Mouse (Mus musculus): ENCODE results near the gene Ccdc183. TPM values are rescaled to one million over a fixed set of nuclear protein-coding genes. Genes with fewer than 3 reads are reported as not detected.

Gene Ccdc183
- total and polyA plus RNA-seq, 2 experiments from 2014 or later: 0.35 TPM; not detected in 1

DNA sequence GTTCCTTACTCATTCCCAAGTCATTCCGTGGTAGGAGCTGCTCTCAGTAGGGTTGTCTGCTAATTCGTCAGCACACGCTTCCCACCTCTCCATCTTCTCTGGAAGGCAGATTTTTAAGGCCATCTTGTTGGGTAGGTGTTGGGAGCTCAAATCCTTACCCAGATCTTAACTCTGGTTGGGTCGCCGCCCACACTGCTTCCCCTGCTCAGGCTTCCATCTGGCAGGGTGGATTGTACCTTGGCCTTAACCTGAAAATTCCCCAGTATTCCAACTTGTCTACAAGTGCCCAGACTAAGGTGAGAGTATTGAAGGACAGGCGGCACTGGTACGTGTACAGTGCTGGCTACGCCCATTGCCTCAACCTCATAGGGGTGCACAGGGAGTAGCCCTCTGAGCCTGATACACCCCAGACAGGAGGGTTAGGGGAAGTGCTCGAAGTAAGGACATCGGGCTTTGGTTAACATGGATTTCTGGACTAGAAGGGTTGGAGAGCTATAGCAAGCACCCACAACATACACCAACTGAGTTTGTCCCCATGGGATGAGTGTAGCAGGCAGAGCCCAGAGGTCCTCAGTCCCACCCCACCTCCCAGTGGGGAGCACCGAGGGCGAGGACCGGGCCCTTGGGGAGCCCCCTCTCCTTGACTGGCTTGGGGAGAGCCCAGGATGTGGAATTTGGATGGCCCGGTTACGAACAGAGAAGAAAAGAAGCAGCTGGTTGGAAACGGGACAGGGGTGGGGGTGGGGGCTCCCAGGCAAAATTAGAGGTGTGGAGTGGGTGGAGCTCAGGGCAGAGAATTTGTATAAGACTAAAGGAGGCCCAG, 41.2 kb downstream of the Ccdc183 start:
- no peak for TF ChIP-seq CTCF (IDR thresholded peaks at IDR 0.05; ENCODE audit: low read depth)
- peaks cover 32% of the 10 kb centered on the region for H3K4me1 ChIP-seq (ENCODE audit: insufficient read depth, low read length)
- DNase-seq (ENCODE audit: low spot score): no peak

DNA sequence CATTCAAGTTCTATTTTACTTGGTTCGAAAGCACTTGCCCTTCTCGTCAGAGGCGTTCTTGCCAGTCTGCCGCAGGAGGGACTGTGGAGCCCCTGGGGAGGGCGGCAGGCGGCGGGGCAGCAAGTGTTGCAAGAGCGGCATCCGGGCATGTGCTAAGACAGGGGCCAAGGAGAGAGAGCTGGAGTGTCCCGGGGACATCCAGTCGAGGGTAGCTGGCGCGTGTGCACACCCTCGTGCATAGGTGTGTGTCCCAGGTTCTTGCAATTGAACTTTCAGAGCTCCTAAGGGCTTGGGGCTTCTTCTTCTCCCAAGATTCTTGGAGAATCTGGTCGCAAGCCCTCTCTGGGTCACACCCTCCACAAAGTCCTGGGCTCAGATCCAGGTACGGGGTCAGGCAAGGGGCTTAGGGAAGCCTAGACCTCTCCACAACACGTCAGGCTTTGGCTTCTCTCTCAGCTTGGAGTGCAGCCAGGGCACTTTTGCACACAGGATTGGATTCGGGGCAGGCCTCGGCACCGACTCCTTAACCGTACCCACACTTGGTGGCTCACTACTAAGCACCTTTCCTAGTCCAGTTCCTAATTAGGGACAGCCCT, 41.9 kb downstream of the Ccdc183 start:
- H3K4me2 ChIP-seq (ENCODE audit: low read depth, low read length): peak overlapping the region; percentile 92
- peaks cover 38% of the 10 kb centered on the region for H3K27me3 ChIP-seq (ENCODE audit: insufficient read depth, low read length)
- WGBS: 11% methylated on average over 21 of the region's 21 CpGs
- H3K4me3 ChIP-seq (ENCODE audit: low read length): peak overlapping the region; percentile 56
- no peaks in the 10 kb centered on the region for H3K9me3 ChIP-seq (ENCODE audit: low read length)
- H3K4me1 ChIP-seq (ENCODE audit: insufficient read depth, low read length): peaks cover 26% of the 10 kb centered on the region
- ATAC-seq (no peak), DNase-seq (ENCODE audit: low spot score) (peak; percentile 50)
- H3K27ac ChIP-seq: peak overlapping the region; percentile 86; the same call in 1 of the 2 replicates
- H3K9ac ChIP-seq (replicated peaks; ENCODE audit: low read length): peak overlapping the region; percentile 48
- peaks cover 9% of the 10 kb centered on the region; the same call in 1 of the 2 replicates for H3K36me3 ChIP-seq (ENCODE audit: insufficient read depth, low read length)
- TF ChIP-seq CTCF (IDR thresholded peaks at IDR 0.05; ENCODE audit: low read depth): no peak

More for the DNA sequence above, 41.2 kb downstream of the Ccdc183 start:
- H3K27ac ChIP-seq: 0 out of 2 replicates have a peak overlapping the region, but pooled peaks have one; percentile 86
- H3K4me3 ChIP-seq (ENCODE audit: low read length): no peak overlapping the region
- peaks cover 38% of the 10 kb centered on the region for H3K27me3 ChIP-seq (ENCODE audit: insufficient read depth, low read length)
- 71% methylated on average over 16 of the region's 16 CpGs for WGBS
- peak overlapping the region; percentile 92 for H3K4me2 ChIP-seq (ENCODE audit: low read depth, low read length)
- ATAC-seq: no peak
- H3K36me3 ChIP-seq (ENCODE audit: insufficient read depth, low read length): peaks cover 9% of the 10 kb centered on the region; the same call in 1 of the 2 replicates
- H3K9ac ChIP-seq (replicated peaks; ENCODE audit: low read length): peak overlapping the region; percentile 48; the same call in 1 of the 2 replicates
- H3K9me3 ChIP-seq (ENCODE audit: low read length): no peaks in the 10 kb centered on the region

DNA sequence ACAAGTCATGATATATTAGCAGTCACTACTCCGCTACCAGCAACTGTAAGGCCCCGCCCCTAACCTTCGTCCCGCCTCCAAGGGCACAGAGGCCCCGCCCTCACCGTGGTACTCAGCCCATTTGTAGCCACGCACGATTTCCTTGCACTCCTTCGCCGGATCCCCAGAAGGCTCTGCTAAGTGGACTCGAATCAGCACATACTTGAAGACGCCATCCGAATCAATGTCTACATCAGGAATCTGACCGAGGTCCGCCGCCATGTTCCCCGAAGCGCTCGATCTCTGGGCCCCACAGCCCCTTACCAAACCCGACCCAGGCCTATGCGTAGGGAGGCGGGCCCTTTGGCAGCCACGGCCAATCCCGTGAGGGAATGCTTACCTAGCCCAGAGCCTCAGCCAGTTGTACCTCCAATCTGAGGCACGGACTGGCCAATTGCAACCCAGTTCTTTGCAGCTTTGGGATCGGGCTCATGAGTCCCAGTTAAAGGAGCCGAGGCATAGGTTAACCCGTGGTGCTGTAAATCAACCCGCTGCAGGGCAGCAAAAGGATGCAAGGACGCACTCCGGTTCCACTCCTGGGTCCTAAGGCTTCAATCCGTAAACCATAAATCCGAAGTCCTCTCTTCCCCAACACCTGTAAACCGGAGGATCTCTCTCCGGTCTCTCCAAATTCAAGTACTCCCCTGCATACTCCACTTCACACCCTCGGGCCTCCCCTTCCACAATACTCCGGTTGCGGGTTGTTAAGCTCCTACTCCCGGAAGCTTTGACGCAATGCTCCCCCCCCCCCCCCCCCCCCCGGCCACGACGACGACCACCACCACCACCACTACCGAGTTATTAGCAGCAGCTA, 42.7 kb downstream of the Ccdc183 start, which contains the start of the genes Mamdc4 and Phpt1:
Mamdc4 (minus strand) TSS at position 267 of the 853 bp plus-strand sequence.
Phpt1 (minus strand) TSS at position 646 of the 853 bp plus-strand sequence.
- H3K36me3 ChIP-seq (ENCODE audit: insufficient read depth, low read length): peaks cover 9% of the 10 kb centered on the region; the same call in 1 of the 2 replicates
- peak within 1 kb of the TSS; percentile 67 for H3K9ac ChIP-seq (replicated peaks; ENCODE audit: low read length)
- peak within 1 kb of the TSS; percentile 92 for H3K4me2 ChIP-seq (ENCODE audit: low read depth, low read length)
- H3K4me3 ChIP-seq (ENCODE audit: low read length): peak within 1 kb of the TSS; percentile 56
- H3K27ac ChIP-seq: peak within 1 kb of the TSS; percentile 86
- no peaks in the 10 kb centered on the region for H3K9me3 ChIP-seq (ENCODE audit: low read length)
- no peak for TF ChIP-seq CTCF (IDR thresholded peaks at IDR 0.05; ENCODE audit: low read depth)
- peaks cover 35% of the 10 kb centered on the region for H3K27me3 ChIP-seq (ENCODE audit: insufficient read depth, low read length)
- peak; percentile 98 for ATAC-seq
- peaks cover 20% of the 10 kb centered on the region for H3K4me1 ChIP-seq (ENCODE audit: insufficient read depth, low read length)
- peak; percentile 99 for DNase-seq (ENCODE audit: low spot score)
- WGBS: under 1% methylated on average over 44 of the region's 45 CpGs

DNA sequence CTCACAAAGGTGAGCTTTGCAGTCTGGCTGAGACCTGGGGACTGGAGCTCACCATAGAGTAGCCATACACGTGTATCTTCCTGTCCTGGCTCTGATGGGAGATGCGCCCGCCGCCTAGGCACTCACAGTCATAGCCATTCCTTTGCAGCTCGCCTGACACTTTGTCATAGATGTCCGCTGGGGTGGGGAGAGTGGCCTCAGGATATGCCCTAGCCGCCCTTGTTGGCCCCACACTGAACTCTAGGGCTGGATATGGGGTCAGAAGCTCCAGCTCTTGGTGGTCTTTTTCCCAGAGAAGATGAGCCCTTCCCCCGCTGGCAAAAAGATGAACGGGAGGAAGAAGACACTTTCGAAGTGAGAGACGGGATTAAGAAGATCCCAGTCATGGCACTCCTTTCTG, 43.3 kb downstream of the Ccdc183 start:
- Histone ChIP-seq H3K36me3 (ENCODE audit: insufficient read depth, low read length) (peaks cover 9% of the 10 kb centered on the region; the same call in 1 of the 2 replicates), H3K9me3 (ENCODE audit: low read length) (no peaks in the 10 kb centered on the region), H3K4me1 (ENCODE audit: insufficient read depth, low read length) (peaks cover 17% of the 10 kb centered on the region), H3K27me3 (ENCODE audit: insufficient read depth, low read length) (peaks cover 28% of the 10 kb centered on the region), H3K4me3 (ENCODE audit: low read length) (peak overlapping the region; percentile 56), H3K27ac (peak overlapping the region; percentile 86), H3K9ac (replicated peaks; ENCODE audit: low read length) (peak overlapping the region; percentile 67), H3K4me2 (ENCODE audit: low read depth, low read length) (peak overlapping the region; percentile 92)
- no peak for TF ChIP-seq CTCF (IDR thresholded peaks at IDR 0.05; ENCODE audit: low read depth)
- ATAC-seq (no peak), DNase-seq (ENCODE audit: low spot score) (no peak)
- WGBS: 15% methylated on average over 11 of the region's 11 CpGs

- peaks cover 17% of the 10 kb centered on the region for H3K4me1 ChIP-seq (ENCODE audit: insufficient read depth, low read length)
- no peak for TF ChIP-seq CTCF (IDR thresholded peaks at IDR 0.05; ENCODE audit: low read depth)
- DNase-seq (ENCODE audit: low spot score) (no peak), ATAC-seq (no peak)
- H3K27ac ChIP-seq: no peak overlapping the region
- H3K9ac ChIP-seq (replicated peaks; ENCODE audit: low read length): 0 out of 2 replicates have a peak overlapping the region, but pooled peaks have one; percentile 31
- H3K36me3 ChIP-seq (ENCODE audit: insufficient read depth, low read length): peaks cover 5% of the 10 kb centered on the region; the same call in 1 of the 2 replicates
- H3K9me3 ChIP-seq (ENCODE audit: low read length): no peaks in the 10 kb centered on the region
- no peak overlapping the region for H3K4me3 ChIP-seq (ENCODE audit: low read length)
- peak overlapping the region; percentile 92 for H3K4me2 ChIP-seq (ENCODE audit: low read depth, low read length)
- 96% methylated on average over 2 of the region's 2 CpGs for WGBS
- H3K27me3 ChIP-seq (ENCODE audit: insufficient read depth, low read length): peaks cover 17% of the 10 kb centered on the region
Measured at GRCm38 (mm10) chr2:25573068-25573467, 44.4 kb downstream of the Ccdc183 start.

DNA sequence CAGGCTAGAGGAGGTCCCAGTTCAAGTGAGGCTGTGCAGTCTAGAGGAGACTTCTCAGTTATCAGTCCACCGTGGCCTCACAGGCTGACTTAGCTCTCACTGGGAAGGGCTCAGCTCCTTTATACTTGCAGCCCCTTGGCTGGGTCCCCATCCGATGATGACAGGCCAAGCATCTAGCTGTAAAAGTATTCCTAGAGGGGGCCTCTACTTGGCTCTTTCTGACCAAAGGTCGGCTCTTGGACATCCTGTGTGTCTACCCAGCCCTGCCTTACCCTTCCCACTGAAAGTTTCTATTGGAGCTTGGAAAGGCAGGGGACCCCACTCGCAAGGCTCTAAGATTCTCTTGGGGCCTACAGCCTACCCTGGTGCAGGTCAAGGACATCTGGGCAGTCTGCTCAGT, 46.3 kb downstream of the Ccdc183 start:
- no peak for TF ChIP-seq CTCF (IDR thresholded peaks at IDR 0.05; ENCODE audit: low read depth)
- peaks cover 17% of the 10 kb centered on the region for H3K4me1 ChIP-seq (ENCODE audit: insufficient read depth, low read length)
- no peak overlapping the region for H3K4me2 ChIP-seq (ENCODE audit: low read depth, low read length)
- H3K27ac ChIP-seq: no peak overlapping the region
- no peaks in the 10 kb centered on the region for H3K36me3 ChIP-seq (ENCODE audit: insufficient read depth, low read length)
- no peak for ATAC-seq
- 93% methylated on average over 4 of the region's 4 CpGs for WGBS
- H3K27me3 ChIP-seq (ENCODE audit: insufficient read depth, low read length): 0 out of 2 replicates have a peak, but pooled peaks cover 2% of the 10 kb centered on the region
- H3K9ac ChIP-seq (replicated peaks; ENCODE audit: low read length): 0 out of 2 replicates have a peak overlapping the region, but pooled peaks have one; percentile 5
- no peaks in the 10 kb centered on the region for H3K9me3 ChIP-seq (ENCODE audit: low read length)
- H3K4me3 ChIP-seq (ENCODE audit: low read length): no peak overlapping the region
- no peak for DNase-seq (ENCODE audit: low spot score)
